Mouse (Mus musculus) midbrain, embryonic 14.5 days (tissue): ENCODE results near the gene Hnrnpf. TPM values are rescaled to one million over a fixed set of nuclear protein-coding genes. Genes with fewer than 3 reads are reported as not detected.
A peak's percentile ranks its signal among the peaks of the same experiment; 100 is the strongest.

Experiments
- ATAC-seq: fragments of 200-750 bp; cut with Nextera tagmentation; 2 replicates; pipeline ENCODE4 v1.8.0; 2017; ENCODE audit warnings: moderate number of reproducible peaks, moderate library complexity; ENCODE audit not compliant: low FRiP score, low TSS enrichment
- DNase-seq: peaks from one replicate; pipeline ENCODE4 v3.0.0-alpha.2; 2015
- H3K27ac ChIP-seq: fragments of 300-500 bp; sonication (generic); replicated peaks from 2 replicates; pipeline ENCODE4 v1.5.1; 2014; ENCODE audit warnings: mild to moderate bottlenecking, low read depth, low read length, moderate library complexity
- H3K27me3 ChIP-seq: fragments of 300-500 bp; sonication (generic); 2 replicates; pipeline ENCODE4 v1.6.1; 2014; ENCODE audit warnings: low read length, control low read depth, mixed read lengths; ENCODE audit not compliant: control insufficient read depth, insufficient read depth
- H3K36me3 ChIP-seq: fragments of 300-500 bp; sonication (generic); 2 replicates; pipeline ENCODE4 v1.6.1; 2014; ENCODE audit warnings: low read length, control low read depth; ENCODE audit not compliant: control insufficient read depth, insufficient read depth
- H3K4me1 ChIP-seq: fragments of 300-500 bp; sonication (generic); 2 replicates; pipeline ENCODE4 v1.6.1; 2014; ENCODE audit warnings: mild to moderate bottlenecking, antibody characterized with exemption, low read length, control low read depth; ENCODE audit not compliant: control insufficient read depth, insufficient read depth
- H3K4me2 ChIP-seq: fragments of 300-500 bp; sonication (generic); 2 replicates; pipeline ENCODE4 v1.6.1; 2014; ENCODE audit warnings: mild to moderate bottlenecking, low read length, moderate library complexity
- H3K4me3 ChIP-seq: fragments of 300-500 bp; sonication (generic); replicated peaks from 2 replicates; pipeline ENCODE4 v1.5.1; 2014; ENCODE audit warnings: low read depth, low read length
- H3K9ac ChIP-seq: fragments of 300-500 bp; sonication (generic); replicated peaks from 2 replicates; pipeline ENCODE4 v1.6.1; 2014; ENCODE audit warnings: mild to moderate bottlenecking, low read length, moderate library complexity
- H3K9me3 ChIP-seq: fragments of 300-500 bp; sonication (generic); 2 replicates; pipeline ENCODE4 v1.6.1; 2016; ENCODE audit warnings: low read length, control low read depth, mixed read lengths; ENCODE audit not compliant: control insufficient read depth
- WGBS: fragments of 180-500 bp; shearing (Covaris S2); extraction: QIAGEN DNeasy Blood & Tissue Kit; methylation state at CpG from one replicate; pipeline ENCODE4 v1.1.7; 2014; 5-methylcytosine and 5-hydroxymethylcytosine counted together
- polyA plus RNA-seq: library from polyadenylated mRNA; unstranded; fragments of >200 nt; fragmentation: Nextera tagmentation; extraction: Ambion mirVana; gene quantifications from 2 replicates; pipeline ENCODE4 v1.2.1, GENCODE M21; 2014

The Hnrnpf gene
- polyA plus RNA-seq, 1 experiment from 2014 or later = 312 TPM

DNA sequence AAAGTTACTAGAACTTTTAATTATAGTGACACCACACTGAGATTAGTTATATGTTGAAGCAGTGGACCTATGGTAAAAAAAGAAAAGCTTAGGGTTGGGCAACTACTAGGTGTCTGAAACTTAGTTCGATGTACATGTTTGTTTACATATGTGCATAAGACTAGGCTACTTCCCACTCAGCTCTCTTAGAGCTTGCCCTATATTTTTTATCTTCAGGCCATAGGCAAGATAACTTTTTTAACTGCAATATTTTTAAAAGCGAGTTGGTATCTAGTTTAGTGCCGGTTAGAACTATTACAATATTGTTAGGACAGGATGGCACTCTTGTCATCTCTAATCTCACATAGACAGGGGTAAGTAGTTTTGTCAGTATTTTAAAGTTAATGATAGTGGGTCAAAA is 21.9 kb downstream of the Hnrnpf start:
- WGBS = 96% methylated on average over 3 of the region's 3 CpGs

DNA sequence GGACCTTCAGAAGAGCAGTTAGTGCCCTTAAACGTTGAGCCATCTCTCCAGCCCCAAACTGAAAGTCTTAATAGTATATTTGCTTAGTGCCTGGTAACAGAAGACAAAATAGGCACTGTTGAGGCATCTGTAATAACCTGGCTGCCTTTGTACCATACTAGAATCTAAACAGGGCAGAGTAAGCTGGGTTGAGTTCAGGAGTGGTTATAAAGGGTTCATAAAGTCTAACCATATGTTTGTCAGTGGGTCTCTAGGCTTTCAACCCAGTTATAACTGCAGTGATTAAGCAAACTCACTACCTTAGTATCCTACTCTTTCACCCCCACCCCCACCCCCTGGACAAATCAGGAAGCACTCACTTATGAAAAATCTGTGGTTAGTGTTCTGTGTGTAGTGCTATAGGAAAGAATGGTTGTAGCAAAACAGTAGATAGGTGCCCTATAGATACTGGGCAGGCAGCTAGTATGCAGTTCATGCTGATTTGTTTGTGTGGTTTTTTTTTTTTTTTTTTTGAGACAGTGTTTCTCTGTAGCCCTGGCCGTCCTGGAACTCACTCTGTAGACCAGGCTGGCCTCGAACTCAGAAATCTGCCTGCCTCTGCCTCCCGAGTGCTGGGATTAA is 26.9 kb downstream of the Hnrnpf start:
- no peak overlapping the region for H3K4me3 ChIP-seq
- no peaks in the 10 kb centered on the region for H3K9me3 ChIP-seq
- DNase-seq = no peak
- WGBS = 76% methylated on average over 4 of the region's 4 CpGs
- H3K9ac ChIP-seq = no peak overlapping the region
- H3K27me3 ChIP-seq = no peaks in the 10 kb centered on the region
- no peak overlapping the region for H3K4me2 ChIP-seq
- no peak for ATAC-seq
- H3K36me3 ChIP-seq = peaks cover 35% of the 10 kb centered on the region
- H3K4me1 ChIP-seq = no peaks in the 10 kb centered on the region
- H3K27ac ChIP-seq = no peak overlapping the region

More for the DNA sequence above, 21.9 kb downstream of the Hnrnpf start:
- Histone ChIP-seq H3K4me2 (no peak overlapping the region), H3K27ac (no peak overlapping the region), H3K9me3 (no peaks in the 10 kb centered on the region), H3K27me3 (no peaks in the 10 kb centered on the region), H3K9ac (no peak overlapping the region), H3K4me1 (peaks cover 12% of the 10 kb centered on the region; the same call in 1 of the 2 replicates), H3K36me3 (peaks cover 15% of the 10 kb centered on the region), H3K4me3 (no peak overlapping the region)
- ATAC-seq (no peak), DNase-seq (no peak)

DNA sequence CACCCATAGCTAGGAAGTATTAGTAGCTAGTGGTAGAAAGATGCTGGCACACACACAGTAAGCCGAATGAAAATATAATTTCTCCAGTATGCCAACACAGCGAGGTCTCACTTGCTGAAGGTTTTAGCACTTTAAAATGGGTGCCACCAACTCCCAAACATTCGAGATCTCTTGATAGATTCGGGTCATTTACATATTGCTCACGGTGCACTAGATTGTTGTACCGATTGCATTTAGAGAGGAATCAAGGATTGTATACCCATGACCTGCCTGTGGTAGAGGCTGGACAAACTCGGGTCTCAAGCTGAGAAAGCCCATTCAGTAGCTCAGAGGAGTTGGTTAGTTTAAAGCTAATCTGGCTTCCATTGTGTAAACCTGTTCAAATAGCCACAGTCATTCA is 27.8 kb downstream of the Hnrnpf start:
- ATAC-seq (no peak), DNase-seq (no peak)
- Histone ChIP-seq H3K27me3 (no peaks in the 10 kb centered on the region), H3K9ac (no peak overlapping the region), H3K27ac (no peak overlapping the region), H3K4me1 (no peaks in the 10 kb centered on the region), H3K36me3 (peaks cover 35% of the 10 kb centered on the region), H3K4me2 (no peak overlapping the region), H3K4me3 (no peak overlapping the region), H3K9me3 (no peaks in the 10 kb centered on the region)
- WGBS = 90% methylated on average over 7 of the region's 7 CpGs

DNA sequence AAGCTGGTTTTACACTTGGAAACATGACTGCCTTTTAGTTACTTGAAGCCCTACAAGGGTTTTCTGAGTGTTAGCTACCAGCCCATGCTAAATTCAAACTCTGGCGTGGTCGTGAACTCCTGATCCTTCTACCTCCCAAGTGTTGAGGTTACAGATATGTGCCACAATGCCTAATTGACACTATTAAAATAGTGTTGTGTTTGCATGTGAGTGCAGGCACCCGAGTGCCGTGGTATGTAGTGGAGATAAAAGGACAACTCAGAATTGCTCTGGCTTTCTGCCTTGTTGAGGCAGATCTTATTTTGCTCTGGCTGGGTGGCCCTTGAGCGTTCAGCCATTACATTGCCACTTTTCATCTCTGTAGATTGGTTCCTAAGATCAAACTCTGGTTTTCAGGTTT is 28.6 kb downstream of the Hnrnpf start:
- no peak overlapping the region for H3K4me2 ChIP-seq
- ATAC-seq (no peak), DNase-seq (no peak)
- H3K27ac ChIP-seq = no peak overlapping the region
- H3K4me1 ChIP-seq = no peaks in the 10 kb centered on the region
- no peak overlapping the region for H3K4me3 ChIP-seq
- no peak overlapping the region for H3K9ac ChIP-seq
- H3K27me3 ChIP-seq = no peaks in the 10 kb centered on the region
- no peaks in the 10 kb centered on the region for H3K9me3 ChIP-seq
- peaks cover 35% of the 10 kb centered on the region for H3K36me3 ChIP-seq
- 94% methylated on average over 5 of the region's 5 CpGs for WGBS

DNA sequence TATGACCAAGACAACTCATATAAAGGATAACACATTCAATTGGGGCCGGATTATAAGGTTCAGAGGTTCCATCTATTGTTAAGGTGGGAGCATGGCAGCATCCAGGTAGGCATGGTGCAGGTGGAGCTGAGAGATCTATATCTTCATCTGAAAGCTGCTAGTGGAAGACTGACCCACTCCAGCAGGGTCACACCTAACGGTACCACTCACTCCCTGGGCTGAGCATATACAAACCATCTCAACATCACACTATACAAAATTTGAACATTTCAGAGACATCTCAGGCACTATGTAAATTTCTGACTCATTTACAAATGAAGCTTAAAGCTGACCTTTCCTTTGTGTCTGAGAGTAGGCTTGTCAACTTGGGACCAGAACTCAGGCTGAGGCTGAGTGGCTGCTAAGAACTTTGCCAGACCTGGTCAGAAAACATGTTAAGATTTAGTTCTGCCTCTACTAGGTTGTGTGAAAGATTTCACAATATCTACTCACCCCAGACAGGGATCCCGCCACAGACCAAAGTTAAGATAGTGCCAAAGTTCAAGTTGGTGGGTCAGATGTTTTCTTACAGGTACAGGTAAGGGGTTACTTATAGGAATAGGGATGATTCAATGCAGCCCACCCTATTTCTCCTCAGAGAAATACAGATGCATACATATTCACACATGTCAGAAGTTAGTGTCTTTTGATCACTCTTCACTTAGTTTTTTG is 30.0 kb downstream of the Hnrnpf start:
- H3K9me3 ChIP-seq = no peaks in the 10 kb centered on the region
- peaks cover 35% of the 10 kb centered on the region for H3K36me3 ChIP-seq
- no peak overlapping the region for H3K4me3 ChIP-seq
- no peak for ATAC-seq
- DNase-seq = no peak
- H3K4me2 ChIP-seq = no peak overlapping the region
- H3K27me3 ChIP-seq = no peaks in the 10 kb centered on the region
- 92% methylated on average over 3 of the region's 3 CpGs for WGBS
- no peak overlapping the region for H3K27ac ChIP-seq
- no peak overlapping the region for H3K9ac ChIP-seq
- H3K4me1 ChIP-seq = no peaks in the 10 kb centered on the region

DNA sequence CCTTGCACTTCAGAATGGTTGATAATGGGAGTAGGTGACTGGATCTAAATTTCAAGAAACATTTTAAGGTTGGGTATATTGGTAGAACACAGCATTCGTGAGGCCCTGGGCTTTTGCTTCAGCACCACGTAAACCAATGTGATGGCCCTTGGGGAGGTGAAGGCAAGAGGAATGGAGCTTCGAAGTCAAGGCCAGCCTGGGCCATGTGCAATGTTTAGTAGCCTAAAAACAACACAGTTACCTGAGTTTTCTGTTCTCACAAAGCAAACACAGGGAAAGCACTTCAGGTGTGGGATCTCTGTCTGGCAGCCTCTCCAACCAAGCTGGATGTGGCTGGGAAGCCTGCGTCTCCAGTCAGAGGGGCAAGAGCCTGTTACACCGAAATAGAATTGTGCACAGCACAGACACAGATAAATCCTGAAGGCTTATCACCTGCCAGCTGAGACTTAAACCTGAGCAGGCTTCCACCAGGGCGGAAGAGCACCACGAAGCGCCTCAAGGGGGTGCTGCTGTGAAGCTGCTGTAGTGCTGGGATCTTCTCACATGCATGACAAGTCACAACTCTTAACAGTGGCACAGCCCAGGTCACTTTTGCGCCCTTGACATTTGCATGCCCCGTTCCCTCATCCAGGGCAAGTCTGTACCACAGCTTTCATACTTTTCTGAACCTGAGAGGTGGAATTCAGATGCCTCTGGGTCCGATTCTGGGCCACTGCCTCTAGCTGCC is 32.4 kb downstream of the Hnrnpf start:
- no peaks in the 10 kb centered on the region for H3K9me3 ChIP-seq
- H3K4me2 ChIP-seq = no peak overlapping the region
- WGBS = 60% methylated on average over 11 of the region's 11 CpGs
- H3K9ac ChIP-seq = no peak overlapping the region
- no peaks in the 10 kb centered on the region for H3K4me1 ChIP-seq
- DNase-seq = peak; percentile 51
- H3K27ac ChIP-seq = no peak overlapping the region
- H3K36me3 ChIP-seq = peaks cover 18% of the 10 kb centered on the region
- no peak overlapping the region for H3K4me3 ChIP-seq
- no peaks in the 10 kb centered on the region for H3K27me3 ChIP-seq
- no peak for ATAC-seq

DNA sequence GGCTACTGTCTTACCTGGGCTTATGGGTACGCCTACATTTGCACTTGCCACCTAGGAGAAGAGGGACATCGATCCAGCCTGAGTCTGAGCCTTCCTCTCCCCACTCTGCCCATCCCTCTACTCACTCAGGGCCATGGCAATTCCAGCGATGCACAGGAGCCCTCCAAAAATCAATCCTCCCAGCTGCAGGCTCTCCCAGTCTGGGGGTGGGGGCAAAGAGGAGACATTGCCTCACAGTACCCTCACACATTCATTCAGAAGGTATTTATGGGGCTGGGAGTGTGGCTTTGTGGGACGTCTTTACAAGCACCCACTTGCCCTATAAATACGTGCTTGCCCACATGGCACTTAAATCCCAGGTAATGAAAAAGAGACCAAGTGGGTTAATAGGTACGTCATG is 34.2 kb downstream of the Hnrnpf start:
- Histone ChIP-seq H3K27me3 (no peaks in the 10 kb centered on the region), H3K4me3 (no peak overlapping the region), H3K36me3 (0 out of 2 replicates have a peak, but pooled peaks cover 6% of the 10 kb centered on the region), H3K9ac (no peak overlapping the region), H3K9me3 (no peaks in the 10 kb centered on the region), H3K4me2 (no peak overlapping the region), H3K27ac (no peak overlapping the region), H3K4me1 (no peaks in the 10 kb centered on the region)
- 93% methylated on average over 6 of the region's 6 CpGs for WGBS
- DNase-seq (no peak), ATAC-seq (no peak)

DNA sequence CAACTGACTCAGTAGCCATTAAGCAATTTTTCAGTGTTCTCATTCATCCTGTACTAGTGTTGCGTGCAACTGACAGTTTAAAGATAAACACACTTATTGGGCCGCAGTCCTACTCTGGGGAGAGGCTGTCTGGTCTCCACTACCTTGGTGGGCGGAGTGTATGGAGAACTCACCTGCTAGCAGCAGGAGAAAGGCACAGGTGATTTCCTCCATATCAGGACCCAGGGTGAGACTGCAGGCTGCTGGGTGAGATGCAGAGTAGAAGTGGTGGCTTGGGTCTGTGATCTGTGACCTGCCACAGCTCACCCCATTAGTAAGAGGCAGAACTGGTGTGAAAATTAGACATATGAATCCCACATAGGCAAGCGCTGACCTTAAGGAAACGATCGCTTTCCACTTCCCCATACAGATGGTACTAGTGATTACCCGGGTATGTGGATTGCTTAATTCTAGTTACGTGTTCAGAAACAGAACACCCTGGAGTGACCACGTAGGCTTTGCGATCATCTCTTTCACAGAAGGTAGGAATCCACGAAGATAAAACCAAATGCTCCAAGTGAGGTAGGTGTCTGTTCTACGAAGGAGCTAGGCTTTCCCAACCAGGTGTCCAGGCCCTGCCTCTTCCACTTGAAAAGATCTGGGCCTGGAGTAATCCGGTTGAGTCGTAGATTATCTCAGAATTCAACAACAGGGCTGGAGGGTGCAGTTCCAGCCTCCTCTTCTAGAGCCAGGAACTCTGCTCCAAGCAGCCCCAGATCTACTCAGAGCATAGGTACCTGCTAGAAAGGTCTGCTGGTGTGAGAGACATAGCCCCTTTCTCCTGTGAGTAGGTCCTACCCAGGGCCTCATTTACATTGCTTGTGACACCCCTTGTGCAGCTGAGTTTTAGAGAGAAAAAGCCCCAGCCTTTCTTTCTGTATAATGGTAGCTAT is 35.8 kb downstream of the Hnrnpf start:
- no peak for ATAC-seq
- WGBS = 95% methylated on average over 14 of the region's 14 CpGs
- no peak overlapping the region for H3K4me2 ChIP-seq
- no peak overlapping the region for H3K4me3 ChIP-seq
- no peak overlapping the region for H3K27ac ChIP-seq
- no peak for DNase-seq
- H3K36me3 ChIP-seq = no peaks in the 10 kb centered on the region
- H3K4me1 ChIP-seq = no peaks in the 10 kb centered on the region
- H3K9ac ChIP-seq = no peak overlapping the region
- H3K27me3 ChIP-seq = no peaks in the 10 kb centered on the region
- no peaks in the 10 kb centered on the region for H3K9me3 ChIP-seq
